ENCODE assay signal across 27 mouse cellular contexts in the genomic region with DNA sequence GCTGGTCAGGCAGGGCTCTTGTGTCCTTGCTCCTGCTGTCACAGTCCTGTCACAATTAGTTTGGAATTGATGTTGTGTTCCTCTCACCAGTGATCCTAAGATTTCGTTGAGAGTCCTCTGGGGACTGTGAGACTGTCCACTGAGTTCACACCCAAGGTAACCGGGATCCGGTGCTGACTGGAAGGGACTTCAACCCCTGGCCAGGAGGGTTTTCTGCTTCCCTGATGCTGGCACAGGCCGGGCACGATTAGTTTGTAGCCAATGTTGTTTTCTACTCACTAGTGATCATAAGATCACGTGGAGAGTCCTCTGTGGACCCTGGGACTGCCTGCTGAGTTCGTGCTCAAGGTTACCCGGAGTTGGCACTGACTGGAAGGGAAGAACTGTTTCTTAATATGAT. TPM values are rescaled to one million over a fixed set of nuclear protein-coding genes. Genes with fewer than 3 reads are reported as not detected.
DNase-seq lines count a peak whose midpoint lies in the region; ATAC-seq lines count a peak whose summit lies in the region.
"Had no signal": no experiment of that assay in that cellular context is flagged by ENCODE, and none has a peak within 500 bp of the region (broad histone marks: within the 10 kb centered on the region; RNA-seq: fewer than 3 reads in every experiment).

No protein-coding gene starts in this region.

- no peaks in the 10 kb centered on the region for H3K4me1 ChIP-seq in kidney, embryonic 16.5 days (ENCODE audit: insufficient read depth, low read length)
- no peaks in the 10 kb centered on the region for H3K4me1 ChIP-seq in midbrain, embryonic 11.5 days (ENCODE audit: control insufficient read depth, insufficient read depth, low read length)
- no peaks in the 10 kb centered on the region for H3K4me1 ChIP-seq in midbrain, embryonic 14.5 days (ENCODE audit: control insufficient read depth, insufficient read depth, low read length)
- H3K4me1 ChIP-seq: embryonic facial prominence, embryonic 10.5 days; embryonic facial prominence, embryonic 13.5 days; forebrain, embryonic 12.5 days; forebrain, embryonic 15.5 days; heart, embryonic 12.5 days; heart, embryonic 15.5 days; hindbrain, embryonic 10.5 days; hindbrain, embryonic 13.5 days had no signal

- no peak overlapping the region for H3K9ac ChIP-seq in kidney, embryonic 16.5 days (replicated peaks; ENCODE audit: low read length)
- H3K9ac ChIP-seq in midbrain, embryonic 11.5 days (ENCODE audit: low read length): no peak overlapping the region
- H3K9ac ChIP-seq in midbrain, embryonic 14.5 days (replicated peaks; ENCODE audit: low read length): no peak overlapping the region
- H3K9ac ChIP-seq: embryonic facial prominence, embryonic 13.5 days; forebrain, embryonic 12.5 days; forebrain, embryonic 15.5 days; heart, embryonic 12.5 days; heart, embryonic 15.5 days; hindbrain, embryonic 13.5 days had no signal

- WGBS in kidney, embryonic 16.5 days: 89% methylated on average over 8 of the region's 8 CpGs
- WGBS in midbrain, embryonic 11.5 days: 93% methylated on average over 8 of the region's 8 CpGs
- WGBS in midbrain, embryonic 14.5 days: 92% methylated on average over 8 of the region's 8 CpGs

- no peak overlapping the region for H3K4me3 ChIP-seq in kidney, embryonic 16.5 days (ENCODE audit: low read length)
- no peak overlapping the region for H3K4me3 ChIP-seq in midbrain, embryonic 11.5 days (ENCODE audit: low read depth, low read length)
- H3K4me3 ChIP-seq in midbrain, embryonic 14.5 days (replicated peaks; ENCODE audit: low read depth, low read length): no peak overlapping the region
- H3K4me3 ChIP-seq: embryonic facial prominence, embryonic 10.5 days; embryonic facial prominence, embryonic 13.5 days; erythroblast, embryonic 14.5 days; forebrain, embryonic 12.5 days; forebrain, embryonic 15.5 days; heart, embryonic 12.5 days; heart, embryonic 15.5 days; hindbrain, embryonic 10.5 days; hindbrain, embryonic 13.5 days had no signal

- H3K36me3 ChIP-seq in kidney, embryonic 16.5 days (ENCODE audit: insufficient read depth, low read length): no peaks in the 10 kb centered on the region
- H3K36me3 ChIP-seq in midbrain, embryonic 11.5 days (ENCODE audit: control insufficient read depth, insufficient read depth, low read length): no peaks in the 10 kb centered on the region
- 0 out of 2 replicates have a peak, but pooled peaks cover 3% of the 10 kb centered on the region for H3K36me3 ChIP-seq in midbrain, embryonic 14.5 days (ENCODE audit: control insufficient read depth, insufficient read depth, low read length)
- H3K36me3 ChIP-seq: embryonic facial prominence, embryonic 10.5 days; embryonic facial prominence, embryonic 13.5 days; forebrain, embryonic 12.5 days; forebrain, embryonic 15.5 days; heart, embryonic 12.5 days; heart, embryonic 15.5 days; hindbrain, embryonic 10.5 days had no signal

- peak; percentile 26 for DNase-seq in kidney, adult 11 months
- peak; percentile 55 for DNase-seq in kidney, adult 9 months
- DNase-seq in kidney, postnatal 4 days: no peak
- DNase-seq in midbrain, embryonic 11.5 days (ENCODE audit: low spot score, missing footprints): peak; percentile 69
- DNase-seq in midbrain, embryonic 14.5 days: no peak
- DNase-seq: adrenal gland, adult 8-10 months; adrenal gland, postnatal 25 days; cerebellum, adult 11-12 months; cerebellum, adult 8-10 months; cerebellum, postnatal 10 days; cerebellum, postnatal 36 days; embryo, embryonic 11 days; gastrocnemius, postnatal 25 days; heart, adult 18-20 months; heart, postnatal 10 days; heart, postnatal 36 days had no signal

- H3K9me3 ChIP-seq in kidney, embryonic 16.5 days (ENCODE audit: low read length): no peaks in the 10 kb centered on the region
- H3K9me3 ChIP-seq in midbrain, embryonic 11.5 days (ENCODE audit: control insufficient read depth, low read length): no peaks in the 10 kb centered on the region
- H3K9me3 ChIP-seq in midbrain, embryonic 14.5 days (ENCODE audit: control insufficient read depth, low read length): no peaks in the 10 kb centered on the region
- H3K9me3 ChIP-seq: embryonic facial prominence, embryonic 10.5 days; embryonic facial prominence, embryonic 13.5 days; forebrain, embryonic 12.5 days; forebrain, embryonic 15.5 days; heart, embryonic 12.5 days; heart, embryonic 15.5 days; hindbrain, embryonic 10.5 days; hindbrain, embryonic 13.5 days had no signal

- no peaks in the 10 kb centered on the region for H3K27me3 ChIP-seq in kidney, embryonic 16.5 days (ENCODE audit: insufficient read depth, low read length)
- H3K27me3 ChIP-seq in midbrain, embryonic 11.5 days (ENCODE audit: control insufficient read depth, insufficient read depth, low read length): no peaks in the 10 kb centered on the region
- no peaks in the 10 kb centered on the region for H3K27me3 ChIP-seq in midbrain, embryonic 14.5 days (ENCODE audit: control insufficient read depth, insufficient read depth, low read length)
- H3K27me3 ChIP-seq: embryonic facial prominence, embryonic 13.5 days; forebrain, embryonic 12.5 days; forebrain, embryonic 15.5 days; heart, embryonic 12.5 days; heart, embryonic 15.5 days; hindbrain, embryonic 13.5 days had no signal

- no peak overlapping the region for H3K4me2 ChIP-seq in kidney, embryonic 16.5 days (replicated peaks; ENCODE audit: low read depth, low read length)
- no peak overlapping the region for H3K4me2 ChIP-seq in midbrain, embryonic 11.5 days
- H3K4me2 ChIP-seq in midbrain, embryonic 14.5 days (ENCODE audit: low read length): no peak overlapping the region
- H3K4me2 ChIP-seq: embryonic facial prominence, embryonic 13.5 days; forebrain, embryonic 12.5 days; forebrain, embryonic 15.5 days; heart, embryonic 12.5 days; heart, embryonic 15.5 days; hindbrain, embryonic 13.5 days had no signal

- no peak overlapping the region for H3K27ac ChIP-seq in kidney, embryonic 16.5 days (ENCODE audit: low read length)
- H3K27ac ChIP-seq in midbrain, embryonic 11.5 days (ENCODE audit: low read depth, low read length): no peak overlapping the region
- no peak overlapping the region for H3K27ac ChIP-seq in midbrain, embryonic 14.5 days (replicated peaks; ENCODE audit: low read depth, low read length)
- H3K27ac ChIP-seq: embryonic facial prominence, embryonic 10.5 days; embryonic facial prominence, embryonic 13.5 days; forebrain, embryonic 12.5 days; forebrain, embryonic 15.5 days; heart, embryonic 15.5 days; hindbrain, embryonic 10.5 days; hindbrain, embryonic 13.5 days had no signal

- no peak for ATAC-seq in kidney, embryonic 16.5 days (ENCODE audit: low FRiP score, low TSS enrichment)
- no peak for ATAC-seq in midbrain, embryonic 11.5 days (ENCODE audit: low FRiP score)
- ATAC-seq in midbrain, embryonic 14.5 days (ENCODE audit: low FRiP score, low TSS enrichment): no peak
- ATAC-seq: activated CD4-positive, CD25-positive, alpha-beta regulatory T cell, adult 4 months; forebrain, embryonic 15.5 days had no signal

RNA-seq across cellular contexts. Expression of gene 2210408I21Rik, which starts 55.3 kb away (rescaled TPM):
- polyA plus RNA-seq in kidney, embryonic 16.5 days (2015; fragmentation: Nextera tagmentation; extraction: Ambion mirVana): 9.0 and 9.4 TPM in 2 replicates
- 12.3 and 12.5 TPM in 2 replicates for polyA plus RNA-seq in midbrain, embryonic 11.5 days (2014; fragmentation: Nextera tagmentation; extraction: Ambion mirVana)
- polyA plus RNA-seq in midbrain, embryonic 14.5 days (2014; fragmentation: Nextera tagmentation; extraction: Ambion mirVana): 12.2 and 17.0 TPM in 2 replicates
- polyA plus RNA-seq: erythroblast, embryonic 14.5 days had no signal

RNA-seq across cellular contexts. Expression of gene Slf1, which starts 55.3 kb away (rescaled TPM):
- 28.7 and 32.7 TPM in 2 replicates for polyA plus RNA-seq in kidney, embryonic 16.5 days (2015; fragmentation: Nextera tagmentation; extraction: Ambion mirVana)
- 41.6 and 42.2 TPM in 2 replicates for polyA plus RNA-seq in midbrain, embryonic 11.5 days (2014; fragmentation: Nextera tagmentation; extraction: Ambion mirVana)
- polyA plus RNA-seq in midbrain, embryonic 14.5 days (2014; fragmentation: Nextera tagmentation; extraction: Ambion mirVana): 34.6 and 35.0 TPM in 2 replicates

Comparison
In these comparisons a context has a peak if more than half of its experiments do, and no peak if none do; other contexts are left out.
1. DNase-seq: peak in kidney, adult 11 months (single experiment), kidney, adult 9 months (single experiment) and midbrain, embryonic 11.5 days (single experiment); none in kidney, postnatal 4 days (0 of 2) and midbrain, embryonic 14.5 days (single experiment).